Mouse (Mus musculus) myocyte (in vitro differentiated cells): ENCODE measurements around the gene Cbs.

Experiments used
- CEBPB ChIP-seq: IDR thresholded peaks from 2 replicates; pipeline ENCODE4 v1.6.1; 2011; ENCODE audit warnings: mild to moderate bottlenecking, moderate library complexity; ENCODE audit not compliant: poor library complexity, insufficient read depth, severe bottlenecking
- E2F4 ChIP-seq: IDR thresholded peaks from one replicate; pipeline ENCODE4 v1.6.1; 2011; ENCODE audit warnings: mild to moderate bottlenecking, control low read depth, moderate library complexity; ENCODE audit not compliant: insufficient read depth
- MAX ChIP-seq: IDR thresholded peaks from one replicate; pipeline ENCODE4 v1.6.1; 2011; ENCODE audit warnings: low read depth, mild to moderate bottlenecking, control low read depth
- MYOD1 ChIP-seq, 3 experiments: IDR thresholded peaks; one replicate each; pipeline ENCODE4 v1.6.1; 2011; ENCODE audit warnings: control low read depth in 2 of 3, low read depth in 2 of 3, mild to moderate bottlenecking in 2 of 3, moderate library complexity in 1 of 3; ENCODE audit not compliant: insufficient read length in 2 of 3, control insufficient read depth in 1 of 3
- MYOG ChIP-seq, 3 experiments: IDR thresholded peaks; one replicate each; pipeline ENCODE4 v1.6.1; 2011; ENCODE audit warnings: control low read depth in 2 of 3, low read depth in 2 of 3, mild to moderate bottlenecking in 2 of 3; ENCODE audit not compliant: insufficient read length in 2 of 3, control insufficient read depth in 1 of 3, insufficient read depth in 1 of 3
- POLR2A ChIP-seq: IDR thresholded peaks from one replicate; pipeline ENCODE4 v1.6.1; 2011; ENCODE audit warnings: low read depth, mild to moderate bottlenecking, control low read depth, moderate library complexity; ENCODE audit not compliant: insufficient read length
- POLR2AphosphoS2 ChIP-seq: IDR thresholded peaks from one replicate; pipeline ENCODE4 v1.6.1; 2011; ENCODE audit warnings: low read depth, control low read depth; ENCODE audit not compliant: insufficient read length
- REST ChIP-seq: IDR thresholded peaks from one replicate; pipeline ENCODE4 v1.6.1; 2011; ENCODE audit warnings: mild to moderate bottlenecking, control low read depth, moderate library complexity; ENCODE audit not compliant: insufficient read depth, insufficient read length
- SRF ChIP-seq: IDR thresholded peaks from one replicate; pipeline ENCODE4 v1.6.1; 2011; ENCODE audit warnings: low read depth; ENCODE audit not compliant: control insufficient read depth, insufficient read length
- TCF12 ChIP-seq: IDR thresholded peaks from one replicate; pipeline ENCODE4 v1.6.1; 2011; ENCODE audit warnings: mild to moderate bottlenecking, control low read depth; ENCODE audit not compliant: poor library complexity, insufficient read depth, severe bottlenecking
- TCF3 ChIP-seq: IDR thresholded peaks from one replicate; pipeline ENCODE4 v1.6.1; 2011; ENCODE audit warnings: low read depth, control low read depth; ENCODE audit not compliant: insufficient read length
- USF1 ChIP-seq: IDR thresholded peaks from one replicate; pipeline ENCODE4 v1.6.1; 2011; ENCODE audit warnings: low read depth, mild to moderate bottlenecking, control low read depth, moderate library complexity

DNA sequence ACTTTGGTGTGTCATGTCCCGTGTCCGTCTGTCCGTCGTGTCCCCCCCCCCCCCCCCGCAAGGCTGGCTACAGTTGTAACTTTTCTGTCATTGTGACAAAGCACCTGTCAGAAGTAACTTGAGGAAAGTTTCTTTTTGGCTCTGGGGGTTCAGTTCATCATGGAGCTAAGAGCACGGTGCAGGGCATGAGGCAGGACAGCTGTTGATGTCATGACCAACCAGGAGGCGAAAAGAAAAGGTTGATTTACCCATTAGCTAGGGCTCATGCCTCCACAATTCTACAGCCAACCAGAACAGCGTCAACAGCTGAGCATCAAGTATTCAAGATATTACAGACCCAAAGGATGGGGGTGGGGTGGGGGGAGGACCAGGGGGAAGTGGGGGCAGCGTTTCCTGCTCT is 31.3 kb upstream of the Cbs start:
- TF ChIP-seq POLR2A, result no peak
- no peak for TF ChIP-seq POLR2AphosphoS2
- no peak for TF ChIP-seq E2F4
- no peak for TF ChIP-seq USF1
- no peak for TF ChIP-seq MAX
- no peak for TF ChIP-seq CEBPB
- no peak for TF ChIP-seq TCF12
- peak in 1 of 3 experiments; percentile 5 for TF ChIP-seq MYOD1 (IDR thresholded peaks at IDR 0.05; ENCODE audit: control insufficient read depth in 1 of 3, insufficient read length in 2 of 3, low read depth in 2 of 3)
- TF ChIP-seq TCF3, result no peak
- TF ChIP-seq REST, result no peak
- no peak for TF ChIP-seq SRF
- TF ChIP-seq MYOG (IDR thresholded peaks at IDR 0.05; ENCODE audit: control insufficient read depth in 1 of 3, insufficient read depth in 1 of 3, insufficient read length in 2 of 3, low read depth in 2 of 3), result no peak
